Mouse (Mus musculus) 3134 (cell line): ENCODE measurements at regions not wholly inside any gene's neighbourhood (a gene's known extent, or its start where the extent isn't known, plus 50 kb on each side); places are given as distances from the start of the nearest gene placed in this dataset.

ENCODE experiments used
- DNase-seq: peaks from one replicate; pipeline ENCODE4 v3.0.0-alpha.2; 2011; ENCODE audit warnings: low spot score; ENCODE audit not compliant: insufficient read length; ENCODE audit errors: extremely low read depth

DNA sequence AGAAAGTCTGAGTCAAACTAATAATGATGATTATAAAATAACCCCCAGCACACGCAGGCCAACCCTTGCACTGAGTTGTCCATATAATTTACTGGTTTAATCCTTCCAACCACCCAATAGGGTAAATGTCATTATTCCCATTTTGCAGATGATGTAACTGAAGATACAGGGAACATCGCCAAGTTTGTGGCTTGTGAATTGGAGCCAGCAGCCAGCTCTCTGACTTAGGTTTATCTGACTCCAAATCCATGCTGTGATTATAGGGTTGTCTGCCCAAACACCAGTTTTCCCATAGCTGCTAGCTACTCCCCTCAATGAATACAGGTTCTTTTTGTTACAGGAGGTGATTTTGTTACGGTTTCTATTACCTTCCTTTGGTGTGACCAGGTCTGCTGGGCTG is 451.3 kb upstream of the Jarid2 start:
- no peak for DNase-seq

GRCm38 (mm10) chr13:44279036-44279435 is 450.2 kb upstream of the Jarid2 start:
- no peak for DNase-seq

GRCm38 (mm10) chr13:44280296-44280695 is 449.0 kb upstream of the Jarid2 start:
- no peak for DNase-seq

- DNase-seq, result no peak
These were observed 447.5 kb upstream of the Jarid2 start for GRCm38 (mm10) chr13:44281796-44282195.

DNA sequence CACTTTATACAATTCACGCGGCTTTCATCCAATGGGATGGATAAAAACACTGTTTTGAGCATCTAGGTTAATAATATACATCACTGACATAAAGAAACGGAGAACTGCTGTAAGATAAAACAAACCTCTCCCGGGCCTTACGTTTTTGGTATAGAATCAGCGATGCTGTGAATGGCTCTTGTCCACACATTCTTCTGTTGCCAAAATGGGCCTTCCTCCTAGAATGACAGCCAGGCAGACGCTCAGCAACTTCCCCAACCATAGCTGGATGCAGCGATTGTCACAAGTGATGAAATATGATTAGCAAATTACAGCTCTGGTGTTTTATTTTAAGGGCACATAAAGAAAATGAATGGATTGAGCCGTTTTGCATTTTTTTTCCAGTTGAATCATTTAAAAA is 447.0 kb upstream of the Jarid2 start:
- no peak for DNase-seq

DNA sequence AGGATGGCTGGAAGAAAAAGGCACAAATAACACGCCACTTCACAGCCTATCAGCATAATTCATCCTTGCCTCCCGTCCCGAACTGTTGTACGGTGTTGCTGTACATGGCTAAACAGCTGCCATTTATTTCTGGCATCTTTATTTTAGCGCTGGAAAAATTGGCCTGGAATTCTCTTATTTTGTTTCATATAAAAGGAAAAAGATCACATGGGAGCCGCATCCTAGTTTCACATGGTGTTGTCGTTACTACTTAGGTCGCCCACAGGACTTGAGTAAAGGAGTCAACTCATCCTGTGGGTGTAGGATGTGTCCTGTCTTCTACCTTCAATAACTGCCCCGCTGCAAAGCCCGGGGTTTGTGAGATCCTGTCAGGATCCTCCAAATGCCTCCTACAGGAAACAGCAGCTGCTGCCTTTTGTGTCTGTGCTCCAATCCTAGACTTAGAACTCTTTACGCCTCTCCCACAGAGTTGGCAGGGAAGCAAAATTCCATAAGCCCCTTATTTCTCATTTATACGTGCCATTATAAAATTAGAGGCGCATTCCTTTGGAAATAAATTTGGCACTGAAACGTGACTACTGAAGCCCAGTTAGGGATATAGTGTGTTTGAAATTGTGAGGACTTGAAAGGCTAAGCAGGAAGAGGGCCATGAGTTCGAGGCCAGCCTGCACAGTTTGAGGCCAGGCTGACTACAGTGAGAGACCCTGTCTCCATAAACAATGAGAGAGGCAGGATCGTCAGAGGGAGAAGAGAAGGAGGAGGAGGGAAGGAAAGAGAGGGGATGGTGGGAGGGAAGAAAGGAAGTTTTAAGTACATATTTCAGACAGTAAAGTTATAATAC is 446.3 kb upstream of the Jarid2 start:
- no peak for DNase-seq

DNA sequence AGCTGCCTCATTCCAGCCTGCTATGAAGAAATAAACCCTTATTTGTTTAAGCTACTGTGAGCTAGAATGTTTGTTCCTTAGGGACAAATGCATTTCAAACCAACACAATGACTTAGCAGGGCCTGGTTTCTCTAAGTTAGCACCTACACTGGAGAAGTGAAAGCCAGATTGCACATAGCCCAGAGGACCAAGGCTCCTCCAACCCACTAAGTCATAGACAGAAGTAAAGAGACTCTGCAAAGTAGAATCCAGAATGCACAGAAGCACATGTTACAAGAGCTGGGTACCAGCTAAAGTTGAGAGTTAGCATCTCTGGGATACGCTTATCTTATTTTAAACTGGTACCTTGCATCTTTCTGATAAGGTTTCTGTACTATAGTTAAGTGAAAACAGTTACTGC is 443.4 kb upstream of the Jarid2 start:
- DNase-seq, result no peak

DNA sequence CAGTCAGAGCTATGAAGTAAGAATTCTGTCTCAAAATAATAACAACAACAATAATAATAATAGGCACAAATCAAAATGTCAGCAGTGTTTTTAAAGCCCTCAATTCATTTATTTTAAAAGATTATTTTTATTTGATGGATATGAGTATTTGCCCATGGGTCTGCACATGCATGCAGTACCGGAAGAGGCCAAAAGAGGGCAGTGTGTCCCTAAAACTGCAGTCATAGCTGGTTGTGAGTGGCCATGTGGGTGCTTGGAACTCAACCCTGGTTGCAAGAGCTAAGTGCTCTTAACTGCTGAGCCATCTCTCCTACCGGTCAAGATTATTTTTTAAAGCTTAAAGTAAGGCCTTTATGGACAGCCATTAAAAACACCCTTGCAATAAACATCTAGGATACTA is 439.1 kb upstream of the Jarid2 start:
- no peak for DNase-seq

DNA sequence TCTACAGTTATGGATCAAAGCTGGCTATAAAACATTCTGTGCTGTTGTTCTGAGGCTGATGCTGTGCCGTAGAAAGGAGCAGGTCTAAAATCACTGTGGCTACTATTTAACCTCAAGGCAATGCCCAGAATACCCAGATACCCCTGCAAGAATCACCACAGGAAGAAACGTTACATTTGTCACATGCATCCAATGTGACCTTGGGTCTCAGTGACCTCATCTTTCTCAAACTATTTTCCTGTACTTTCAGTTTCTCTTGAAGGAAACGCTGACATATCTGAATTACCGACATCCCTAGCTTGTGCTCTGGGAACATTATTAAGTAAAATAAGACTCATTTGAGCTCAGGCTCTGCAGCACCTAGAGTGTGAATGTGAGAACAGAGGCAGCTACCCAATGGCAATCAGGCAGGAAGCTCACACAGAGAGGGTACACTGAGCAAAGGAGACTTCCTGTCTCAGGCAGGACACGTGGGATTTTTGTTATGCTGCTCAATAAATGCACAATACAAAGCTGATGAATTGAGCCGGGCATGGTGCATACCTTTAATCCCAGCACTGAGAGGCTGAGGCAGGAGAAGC is 436.7 kb upstream of the Jarid2 start:
- DNase-seq, result no peak

DNA sequence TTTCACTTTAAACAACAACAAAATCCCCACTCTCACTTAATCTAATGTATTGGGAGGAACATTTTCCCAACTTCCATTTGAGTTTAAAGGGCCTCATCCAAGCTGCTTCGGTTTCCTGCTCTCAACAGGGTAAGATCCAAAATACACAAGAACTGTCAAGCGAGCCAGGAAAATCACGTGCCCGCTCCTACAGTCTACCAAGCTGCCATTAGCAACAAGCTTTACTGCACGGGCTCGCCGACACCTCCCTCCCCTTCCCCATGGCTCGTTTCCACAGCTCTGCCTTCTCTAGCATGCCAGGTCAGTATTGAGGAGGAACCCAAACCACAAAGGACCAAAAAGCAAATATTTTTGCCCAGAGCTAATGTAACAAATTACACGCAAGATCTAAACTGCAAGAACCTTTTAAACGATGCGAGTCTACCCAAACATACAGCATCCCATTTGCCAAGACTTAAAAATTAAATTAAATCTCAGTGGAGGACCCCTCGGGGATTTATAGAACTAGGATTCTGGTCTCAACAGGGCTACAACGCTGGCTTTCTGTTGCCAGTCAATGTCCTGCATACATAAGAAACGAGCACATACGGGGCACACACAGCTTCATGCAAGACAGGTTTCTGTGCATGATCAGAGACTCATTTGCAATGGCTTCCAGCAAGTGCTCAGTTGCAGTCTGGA is 435.4 kb upstream of the Jarid2 start:
- DNase-seq, result no peak

- no peak for DNase-seq
These were observed 433.7 kb upstream of the Jarid2 start for GRCm38 (mm10) chr13:44295621-44296020.

GRCm38 (mm10) chr13:44300611-44301010 is 428.7 kb upstream of the Jarid2 start:
- DNase-seq, result no peak

DNA sequence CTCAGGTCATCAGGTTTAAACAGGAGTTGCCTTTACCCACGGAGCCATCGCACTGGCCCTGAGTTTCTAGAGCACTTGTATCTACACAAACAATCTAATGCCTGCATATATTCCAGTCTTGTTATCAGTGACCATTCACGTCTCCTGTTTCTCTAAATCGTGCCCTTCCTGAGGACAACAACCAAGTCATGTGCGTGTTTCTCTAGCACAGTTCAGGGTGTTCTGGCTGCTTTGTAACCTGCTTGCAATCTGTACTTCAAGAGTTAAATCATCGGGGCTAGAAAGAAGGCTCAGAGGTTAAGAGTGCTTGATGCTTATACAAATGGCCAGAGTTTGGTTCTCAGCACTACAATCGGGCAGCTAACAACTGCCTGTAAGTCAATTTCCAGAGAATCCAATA is 428.1 kb upstream of the Jarid2 start:
- DNase-seq, result no peak

GRCm38 (mm10) chr13:44301936-44302335 is 427.3 kb upstream of the Jarid2 start:
- DNase-seq, result peak; percentile 30

GRCm38 (mm10) chr13:44305134-44305991 is 423.9 kb upstream of the Jarid2 start:
- no peak for DNase-seq

- DNase-seq, result peak; percentile 71
These were observed 422.8 kb upstream of the Jarid2 start for GRCm38 (mm10) chr13:44306275-44307050.

- no peak for DNase-seq
These were observed 421.0 kb upstream of the Jarid2 start for GRCm38 (mm10) chr13:44308227-44308626.

DNA sequence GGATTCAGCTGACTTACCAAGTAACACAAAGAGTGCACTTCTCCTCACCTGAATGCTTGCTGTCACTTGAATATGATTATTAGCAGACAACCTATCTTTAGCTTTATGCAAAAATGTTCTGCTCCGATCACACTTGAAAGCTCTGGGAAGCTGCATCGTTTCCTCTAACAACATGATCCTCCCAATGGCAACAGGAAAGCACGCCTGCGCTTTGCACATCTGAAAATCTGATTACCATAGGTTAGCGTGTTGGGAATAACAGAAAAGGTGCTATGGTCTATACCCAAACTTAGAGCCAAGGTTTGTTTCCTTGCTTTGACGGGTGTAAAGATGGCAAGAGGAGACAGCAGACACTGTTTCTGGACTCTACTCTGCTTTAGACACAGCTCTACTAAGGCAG is 417.0 kb upstream of the Jarid2 start:
- no peak for DNase-seq

GRCm38 (mm10) chr13:44316747-44317446 is 412.4 kb upstream of the Jarid2 start:
- no peak for DNase-seq

DNA sequence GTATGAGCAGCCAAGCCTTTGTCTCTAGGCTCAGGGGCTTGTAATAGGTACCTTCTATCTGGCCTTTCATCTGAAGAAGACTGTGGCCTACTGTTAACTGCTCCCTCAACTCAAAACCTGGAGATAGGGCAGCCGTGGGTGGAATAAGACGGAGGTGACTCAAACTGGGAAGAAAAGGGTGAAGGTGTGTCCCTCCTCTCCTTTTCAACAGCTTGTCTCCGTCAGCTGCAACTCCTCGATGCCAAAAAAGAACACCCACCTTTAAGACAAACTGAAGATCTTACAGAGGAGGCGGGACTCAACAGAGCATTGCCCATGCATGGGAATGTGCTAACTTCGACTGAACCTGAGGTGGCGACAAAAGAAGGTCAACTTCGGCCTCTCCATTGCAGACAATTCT is 411.7 kb upstream of the Jarid2 start:
- no peak for DNase-seq
